Mouse (Mus musculus) cerebellum, postnatal 14 days (tissue): ENCODE measurements at regions not wholly inside any gene's neighbourhood (a gene's known extent, or its start where the extent isn't known, plus 50 kb on each side); places are given as distances from the start of the nearest gene placed in this dataset.

Source experiments
- DNase-seq, 2 experiments: peaks; one replicate each; pipeline ENCODE4 v3.0.0; 2021; ENCODE audit warnings: mixed read lengths in 2 of 2

DNA sequence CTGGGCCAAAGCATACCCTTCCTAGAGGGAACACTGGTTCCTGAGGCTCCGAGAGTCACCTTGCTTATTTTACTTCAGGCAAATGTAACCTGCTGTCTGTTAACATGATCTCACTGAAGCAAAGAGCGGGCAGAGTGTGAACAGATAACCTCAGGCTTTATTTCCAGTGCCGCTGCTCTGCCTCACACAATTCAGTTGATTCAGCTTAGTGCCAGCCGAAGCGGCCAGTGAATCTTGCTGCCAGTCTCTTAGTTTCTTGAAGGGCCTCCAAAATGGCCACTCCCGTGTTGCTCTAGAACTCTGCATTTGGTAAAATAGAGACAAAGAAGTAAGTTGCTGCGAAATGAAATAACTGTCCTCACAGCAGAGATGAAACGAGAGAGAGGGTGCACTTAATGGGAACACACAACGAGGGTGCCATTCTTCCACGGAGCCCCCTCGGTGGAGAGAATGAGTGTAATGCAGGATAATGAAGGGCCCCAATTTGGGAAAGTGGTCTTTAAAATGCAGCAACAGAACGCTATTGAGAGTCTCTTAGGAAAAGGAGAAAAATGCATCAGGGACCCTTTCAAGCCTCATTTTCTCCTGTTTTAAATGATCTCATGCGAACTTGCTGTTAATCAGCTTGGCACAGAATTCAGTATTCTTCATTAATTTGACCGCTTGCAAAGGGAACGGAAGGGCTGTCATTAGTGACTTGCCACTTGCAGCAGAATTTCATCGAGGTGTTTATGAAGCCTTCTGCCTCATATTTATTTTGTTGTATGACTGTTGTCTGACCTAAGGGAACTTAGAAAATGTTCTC, 81.2 kb upstream of the Mmadhc start:
- DNase-seq: no peak

DNA sequence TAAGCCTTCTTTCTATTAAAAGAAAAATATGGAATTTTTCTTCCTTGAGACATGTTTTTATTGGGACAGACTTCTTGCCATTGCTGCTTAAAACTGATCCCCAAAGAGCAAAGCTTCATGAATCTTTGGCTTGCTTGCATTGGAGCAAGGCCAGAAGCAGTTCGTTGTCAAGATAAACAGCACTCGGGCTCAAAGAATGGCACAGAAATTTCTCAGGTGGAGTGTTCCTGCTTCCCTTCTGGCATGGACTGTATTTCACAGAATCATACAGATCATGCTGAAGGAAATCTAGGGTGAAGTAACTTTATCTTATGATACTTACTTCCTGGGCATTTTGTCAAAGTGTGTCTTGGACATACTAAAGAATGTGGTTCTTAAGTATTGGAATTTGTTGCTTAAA, 77.0 kb upstream of the Mmadhc start:
- peak in 1 of 2 experiments; percentile 10 for DNase-seq

DNA sequence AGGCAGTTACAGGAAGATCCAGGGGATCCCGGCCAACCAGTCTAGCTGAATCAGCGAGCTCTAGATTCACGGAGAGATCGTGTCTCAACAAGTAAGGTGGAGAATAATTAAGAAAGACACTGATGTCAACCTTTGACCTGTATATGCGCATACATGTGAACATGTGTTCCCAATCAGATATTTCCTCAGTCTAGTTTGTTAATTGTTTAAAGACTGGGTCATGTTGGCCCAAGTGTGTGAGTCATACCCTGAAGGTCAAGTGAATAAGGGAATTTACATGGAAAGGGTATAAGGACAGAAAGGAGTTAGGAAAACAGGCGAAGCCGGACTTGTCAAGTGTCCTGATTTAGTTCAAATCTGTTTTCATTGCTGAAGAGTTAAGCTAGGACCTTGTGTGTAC, 76.4 kb upstream of the Mmadhc start:
- DNase-seq: no peak

DNA sequence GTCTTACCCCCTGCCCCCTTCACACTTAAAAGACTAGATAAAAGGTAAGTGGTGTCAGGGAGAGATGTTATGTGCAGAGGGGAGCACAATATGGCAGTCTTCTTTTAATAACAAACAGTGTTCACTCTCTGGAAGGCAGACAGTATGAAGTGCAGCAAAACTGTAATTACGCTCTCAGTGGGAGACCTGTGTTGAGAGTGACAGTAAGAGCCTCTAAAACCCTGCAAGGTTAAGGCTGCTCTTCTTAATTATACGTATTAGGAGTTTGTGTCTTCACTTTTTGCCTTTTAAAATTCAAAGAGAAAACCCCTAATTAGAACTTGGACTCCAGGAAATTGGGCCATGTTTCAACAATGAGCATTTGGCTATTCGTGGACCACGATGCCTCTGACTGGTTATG, 72.2 kb upstream of the Mmadhc start:
- DNase-seq: no peak

DNA sequence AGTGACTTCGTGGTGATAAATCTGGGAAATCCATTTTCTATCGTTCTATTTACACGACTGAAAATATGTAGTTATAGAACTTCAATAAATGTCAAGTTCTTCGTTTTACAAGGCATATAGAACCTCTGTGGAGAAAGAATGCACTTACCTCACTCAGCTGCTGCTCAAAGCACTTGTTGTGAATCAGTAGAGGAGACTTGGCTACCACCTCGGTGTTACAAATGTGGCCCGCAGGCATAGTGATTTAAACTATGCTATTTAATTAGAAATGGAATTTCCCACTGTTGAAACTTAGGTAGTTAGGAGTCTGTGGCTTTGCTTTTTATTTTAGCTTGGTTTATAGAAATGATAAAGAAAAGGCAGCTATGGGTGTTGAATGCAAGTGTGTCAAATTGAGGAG, 71.8 kb upstream of the Mmadhc start:
- no peak for DNase-seq

DNA sequence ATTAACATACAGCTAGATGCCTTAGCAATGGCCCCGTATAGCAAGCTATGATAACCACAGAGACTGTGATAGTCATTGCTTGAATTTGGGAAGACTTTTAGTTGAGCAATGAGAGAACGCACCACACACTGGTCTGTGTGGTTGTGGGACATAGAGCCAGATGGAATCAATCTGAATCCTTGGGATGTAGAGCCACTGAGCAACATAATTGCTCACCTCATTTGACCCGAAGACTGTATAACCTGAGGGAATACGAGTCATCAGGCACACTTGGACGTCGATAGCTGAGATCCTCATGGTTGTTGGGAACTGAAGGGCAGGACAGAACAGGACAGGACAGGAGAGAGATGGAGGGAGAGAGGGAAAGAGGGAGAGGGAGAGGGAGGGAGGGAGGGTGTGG, 68.6 kb upstream of the Mmadhc start:
- DNase-seq: no peak

DNA sequence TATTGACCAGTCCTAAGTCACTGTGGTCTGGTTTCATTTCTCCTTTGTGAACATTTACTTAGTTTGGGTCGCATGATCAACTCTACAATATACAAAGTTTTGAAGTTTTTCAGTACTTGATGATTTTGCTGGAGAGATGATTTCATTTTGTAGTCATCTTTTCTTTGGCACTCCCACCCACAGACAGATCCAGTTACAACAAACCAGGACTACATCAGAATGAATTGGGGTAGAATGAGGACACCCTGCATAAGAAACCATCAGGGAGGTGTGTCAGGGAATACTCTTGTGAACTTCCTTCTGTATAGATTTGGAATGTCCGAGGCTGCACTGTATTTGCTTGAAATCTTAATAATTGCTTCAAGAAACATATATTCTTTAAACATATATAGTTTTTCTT, 59.5 kb upstream of the Mmadhc start:
- no peak for DNase-seq

DNA sequence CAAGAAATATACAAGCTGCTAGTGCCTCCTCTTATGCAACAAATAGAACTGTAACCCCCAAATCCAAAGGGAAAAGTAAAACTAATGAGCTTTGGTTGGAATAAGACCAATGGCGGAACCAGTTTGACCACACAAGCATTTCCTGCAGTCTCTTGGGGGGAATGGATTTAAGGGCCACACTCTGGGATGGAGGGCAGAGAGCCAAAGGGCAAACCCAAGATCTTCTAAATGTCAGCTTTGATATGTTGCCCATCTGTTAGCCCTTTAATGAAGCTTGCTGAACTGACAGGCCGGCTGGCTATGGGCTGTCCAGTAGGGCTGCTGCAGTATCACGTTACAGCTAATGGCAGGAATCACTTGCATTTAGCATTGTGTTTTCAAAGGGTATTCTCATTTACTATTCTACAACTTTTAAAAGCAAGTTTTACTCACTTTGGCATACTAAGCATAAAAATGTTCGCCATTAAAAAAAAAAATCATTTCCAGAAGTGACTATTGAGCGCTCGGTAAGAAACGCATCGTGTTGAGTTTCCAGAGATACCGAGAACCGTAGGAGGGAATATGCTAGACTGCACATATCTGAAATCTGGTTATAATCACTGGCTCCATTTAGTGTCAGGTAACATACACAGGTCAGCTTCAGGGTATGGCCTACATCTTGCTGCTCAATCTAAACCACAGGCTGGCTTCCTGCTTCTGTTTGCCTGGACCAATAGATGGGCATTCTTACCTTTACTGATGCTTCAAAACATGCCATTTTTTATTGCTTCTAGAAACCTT, 51.1 kb upstream of the Mmadhc start:
- DNase-seq: peak; percentile 34
